8 mouse cellular contexts compared by ENCODE assay signal in the genomic region with DNA sequence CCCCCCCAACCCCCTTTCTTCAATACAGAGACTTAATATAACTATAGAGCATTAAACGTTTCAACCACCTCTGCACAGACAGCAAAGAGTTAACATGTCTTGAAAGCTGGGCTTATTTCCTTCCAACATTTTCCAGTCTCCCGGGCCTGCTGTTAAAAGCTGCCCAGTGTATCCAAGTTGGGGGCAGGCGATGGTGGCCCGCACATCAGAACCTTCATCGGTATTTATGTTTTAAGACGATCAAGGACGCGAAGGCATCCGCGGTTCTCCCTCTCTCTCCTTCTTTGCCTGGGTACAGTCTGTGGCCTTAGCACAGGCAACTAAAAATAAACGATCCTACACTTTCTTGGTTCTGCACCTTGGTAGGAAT. TPM values are rescaled to one million over a fixed set of nuclear protein-coding genes. Genes with fewer than 3 reads are reported as not detected.
DNase-seq lines count a peak whose midpoint lies in the region; ATAC-seq and TF ChIP-seq lines count a peak whose summit lies in the region.

No protein-coding gene starts in this region.

- no peaks in the 10 kb centered on the region for H3K9me3 ChIP-seq in kidney, postnatal 0 days (replicated peaks; ENCODE audit: low read length)
- no peaks in the 10 kb centered on the region for H3K9me3 ChIP-seq in hindbrain, embryonic 12.5 days (replicated peaks)
- no peaks in the 10 kb centered on the region for H3K9me3 ChIP-seq in midbrain, embryonic 14.5 days (ENCODE audit: control insufficient read depth, low read length)

- DNase-seq in kidney, postnatal 0 days (ENCODE audit: low spot score): peak; percentile 65
- no peak for DNase-seq in kidney, postnatal 25 days
- peak; percentile 25 for DNase-seq in brain, embryonic 14.5 days (ENCODE audit: low read depth)
- no peak for DNase-seq in midbrain, embryonic 14.5 days
- DNase-seq in frontal cortex, postnatal 36 days (ENCODE audit: low spot score in 2 of 2): no peak
- DNase-seq in thymus, postnatal 0 days (ENCODE audit: low spot score): no peak

- no peaks in the 10 kb centered on the region for H3K36me3 ChIP-seq in kidney, postnatal 0 days (ENCODE audit: insufficient read depth, low read length)
- peaks cover 10% of the 10 kb centered on the region; the same call in 1 of the 2 replicates for H3K36me3 ChIP-seq in hindbrain, embryonic 12.5 days
- H3K36me3 ChIP-seq in midbrain, embryonic 14.5 days (ENCODE audit: control insufficient read depth, insufficient read depth, low read length): 0 out of 2 replicates have a peak, but pooled peaks cover 5% of the 10 kb centered on the region

- peak overlapping the region; percentile 82 for H3K27ac ChIP-seq in kidney, postnatal 0 days
- peak overlapping the region; percentile 68 for H3K27ac ChIP-seq in hindbrain, embryonic 12.5 days
- H3K27ac ChIP-seq in midbrain, embryonic 14.5 days (replicated peaks; ENCODE audit: low read depth, low read length): no peak overlapping the region

- H3K4me1 ChIP-seq in kidney, postnatal 0 days (replicated peaks; ENCODE audit: insufficient read depth, low read length): peaks cover 19% of the 10 kb centered on the region; the same call in 1 of the 2 replicates
- H3K4me1 ChIP-seq in hindbrain, embryonic 12.5 days: peaks cover 44% of the 10 kb centered on the region
- peaks cover 11% of the 10 kb centered on the region; the same call in 1 of the 2 replicates for H3K4me1 ChIP-seq in midbrain, embryonic 14.5 days (ENCODE audit: control insufficient read depth, insufficient read depth, low read length)

- no peak for TF ChIP-seq CTCF in kidney, postnatal 0 days (IDR thresholded peaks at IDR 0.05; ENCODE audit: low read depth)
- TF ChIP-seq CTCF in brain, embryonic 14.5 days (IDR thresholded peaks at IDR 0.05; ENCODE audit: borderline replicate concordance, extremely low read depth, insufficient read depth, insufficient read length): no peak

- peak overlapping the region; percentile 84 for H3K4me3 ChIP-seq in kidney, postnatal 0 days (replicated peaks; ENCODE audit: low read depth, low read length)
- H3K4me3 ChIP-seq in hindbrain, embryonic 12.5 days: peak overlapping the region; percentile 67
- peak overlapping the region; percentile 54 for H3K4me3 ChIP-seq in midbrain, embryonic 14.5 days (replicated peaks; ENCODE audit: low read depth, low read length)

- no peak for ATAC-seq in kidney, postnatal 0 days (replicated peaks; ENCODE audit: low FRiP score, low read depth)
- no peak for ATAC-seq in hindbrain, embryonic 12.5 days (ENCODE audit: low FRiP score)
- no peak for ATAC-seq in midbrain, embryonic 14.5 days (ENCODE audit: low FRiP score, low TSS enrichment)
- ATAC-seq in megakaryocyte-erythroid progenitor cell, adult 5-6 weeks (replicated peaks; ENCODE audit: low FRiP score, low TSS enrichment, poor library complexity, severe bottlenecking): no peak

- peak overlapping the region; percentile 72 for H3K4me2 ChIP-seq in kidney, postnatal 0 days (ENCODE audit: low read length)
- peak overlapping the region; percentile 84 for H3K4me2 ChIP-seq in hindbrain, embryonic 12.5 days (replicated peaks)
- H3K4me2 ChIP-seq in midbrain, embryonic 14.5 days (ENCODE audit: low read length): peak overlapping the region; percentile 96

- H3K27me3 ChIP-seq in kidney, postnatal 0 days (ENCODE audit: insufficient read depth, low read length): no peaks in the 10 kb centered on the region
- H3K27me3 ChIP-seq in hindbrain, embryonic 12.5 days: no peaks in the 10 kb centered on the region
- H3K27me3 ChIP-seq in midbrain, embryonic 14.5 days (ENCODE audit: control insufficient read depth, insufficient read depth, low read length): no peaks in the 10 kb centered on the region

- 0% methylated on average over 11 of the region's 11 CpGs for WGBS in kidney, postnatal 0 days
- under 1% methylated on average over 11 of the region's 11 CpGs for WGBS in hindbrain, embryonic 12.5 days
- 1% methylated on average over 11 of the region's 11 CpGs for WGBS in midbrain, embryonic 14.5 days

- peak overlapping the region; percentile 70 for H3K9ac ChIP-seq in kidney, postnatal 0 days (ENCODE audit: low read depth, low read length)
- H3K9ac ChIP-seq in hindbrain, embryonic 12.5 days: peak overlapping the region; percentile 81
- H3K9ac ChIP-seq in midbrain, embryonic 14.5 days (replicated peaks; ENCODE audit: low read length): peak overlapping the region; percentile 52

- TF ChIP-seq POLR2A in brain, embryonic 14.5 days (IDR thresholded peaks at IDR 0.05; ENCODE audit: borderline replicate concordance, extremely low read depth, insufficient read depth, insufficient read length, poor library complexity, severe bottlenecking): no peak

RNA-seq across cellular contexts. Expression of a gene that starts 0.9 kb away (rescaled TPM):
- 230 and 245 TPM in 2 replicates for polyA plus RNA-seq in kidney, postnatal 0 days (2015; fragmentation: Nextera tagmentation; extraction: Ambion mirVana)
- polyA plus RNA-seq in brain, embryonic 14.5 days (2012; rRNA removed): 94.3 and 204 TPM in 2 replicates
- 210 and 220 TPM in 2 replicates for polyA plus RNA-seq in hindbrain, embryonic 12.5 days (2016; fragmentation: Nextera tagmentation; extraction: Ambion mirVana)
- 60.5 and 94.2 TPM in 2 replicates for polyA plus RNA-seq in midbrain, embryonic 14.5 days (2014; fragmentation: Nextera tagmentation; extraction: Ambion mirVana)
- 106 and 129 TPM in 2 replicates for total RNA-seq in megakaryocyte-erythroid progenitor cell, adult 5-6 weeks (2014; fragmentation: Nextera tagmentation)
- 179 and 199 TPM in 2 replicates for total RNA-seq in megakaryocyte-erythroid progenitor cell, adult 5-6 weeks (2017)
- polyA plus RNA-seq in thymus, postnatal 0 days (2015; fragmentation: Nextera tagmentation; extraction: Ambion mirVana): 394 and 415 TPM in 2 replicates

RNA-seq across cellular contexts. Expression of a gene that starts 46.7 kb away (rescaled TPM):
- 48.8 and 52.4 TPM in 2 replicates for polyA plus RNA-seq in kidney, postnatal 0 days (2015; fragmentation: Nextera tagmentation; extraction: Ambion mirVana)
- polyA plus RNA-seq in brain, embryonic 14.5 days (2012; rRNA removed): 76.0 and 183 TPM in 2 replicates
- 91.0 and 110 TPM in 2 replicates for polyA plus RNA-seq in hindbrain, embryonic 12.5 days (2016; fragmentation: Nextera tagmentation; extraction: Ambion mirVana)
- 139 and 150 TPM in 2 replicates for polyA plus RNA-seq in midbrain, embryonic 14.5 days (2014; fragmentation: Nextera tagmentation; extraction: Ambion mirVana)
- total RNA-seq in megakaryocyte-erythroid progenitor cell, adult 5-6 weeks (2014; fragmentation: Nextera tagmentation): not detected in 2 replicates
- 0.09 and 0.19 TPM in 2 replicates for total RNA-seq in megakaryocyte-erythroid progenitor cell, adult 5-6 weeks (2017)
- 8.5 and 10.5 TPM in 2 replicates for polyA plus RNA-seq in thymus, postnatal 0 days (2015; fragmentation: Nextera tagmentation; extraction: Ambion mirVana)

Comparison
In these comparisons a context has a peak if more than half of its experiments do, and no peak if none do; other contexts are left out.
1. DNase-seq: peak in kidney, postnatal 0 days (single experiment) and brain, embryonic 14.5 days (single experiment); none in kidney, postnatal 25 days (0 of 2), midbrain, embryonic 14.5 days (single experiment), frontal cortex, postnatal 36 days (0 of 2) and thymus, postnatal 0 days (single experiment).
2. Peak in every context shown above with its lines, with median percentiles within 50 percentile points of each other: H3K4me2 ChIP-seq, H3K4me3 ChIP-seq and H3K9ac ChIP-seq.